Mouse (Mus musculus) CH12F3 (cell line): Measurements from ENCODE around the gene Slc1a2.

Experiments
- in situ Hi-C: fragments of 300-500 bp; cut with MboI; formaldehyde crosslinking; loops from 2 replicates; pipeline ENCODE4 v1.14.3; 2020; ENCODE audit warnings: low sequenced_read_pairs

Slc1a2 gene

DNA sequence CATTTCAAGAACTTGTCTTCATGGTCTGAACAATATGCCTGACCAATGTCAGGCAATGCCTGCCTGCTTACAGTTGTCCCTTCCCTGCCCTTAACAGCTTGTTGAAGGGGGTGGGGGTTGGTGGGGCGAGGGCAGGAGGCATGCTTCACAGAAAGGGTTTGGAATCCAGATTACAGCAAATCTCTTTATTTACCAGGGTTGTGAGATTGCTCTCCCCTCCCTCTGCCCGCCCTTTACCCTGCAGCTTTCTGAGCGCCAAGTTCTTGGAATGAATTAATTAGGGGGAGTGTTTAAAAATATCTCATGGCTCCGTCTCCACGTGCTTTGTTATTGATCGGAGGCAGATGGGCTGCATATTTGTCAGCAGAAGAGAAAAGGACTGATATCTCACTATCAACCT lies 4.9 kb downstream of the Slc1a2 start:
- in situ Hi-C loops, result no loop called here

DNA sequence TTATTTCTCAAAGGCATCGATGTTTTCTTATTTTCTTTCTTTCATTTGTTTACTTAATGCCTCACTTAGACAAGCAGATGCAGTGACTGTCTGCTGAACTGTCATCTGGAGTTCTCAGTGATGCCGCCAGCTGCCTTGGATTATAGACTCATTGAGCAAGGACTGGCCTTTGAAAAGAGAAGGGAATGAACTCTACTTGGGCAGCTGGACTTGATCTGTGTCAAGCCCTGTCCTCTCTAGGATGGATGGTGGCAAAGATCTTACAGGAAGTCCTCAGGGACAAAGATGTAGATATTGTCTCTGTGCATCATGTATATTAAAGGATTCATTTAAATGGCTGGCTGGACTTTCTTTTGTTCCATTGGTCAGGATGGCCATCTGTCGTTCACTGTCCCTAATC lies 5.4 kb downstream of the Slc1a2 start:
- in situ Hi-C loops, result no loop called here

DNA sequence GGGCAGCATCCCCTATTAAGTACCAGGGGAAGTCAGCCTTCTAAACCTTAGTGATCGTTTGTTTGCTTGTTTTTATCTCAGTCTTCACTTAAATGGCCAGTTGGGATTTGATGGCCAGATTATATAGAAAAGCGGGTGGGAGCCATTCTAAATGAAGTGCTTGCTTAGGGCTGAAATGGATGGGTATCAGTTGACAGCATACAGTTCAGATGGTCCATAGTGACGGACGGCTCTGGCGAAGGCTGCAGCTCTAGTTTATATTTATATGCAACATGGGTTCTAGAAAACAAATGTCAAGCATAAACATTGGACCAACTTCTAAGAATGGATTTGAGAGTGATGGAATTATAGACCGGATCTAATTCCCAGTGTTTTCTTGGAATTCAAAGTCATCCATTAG lies 9.5 kb downstream of the Slc1a2 start:
- in situ Hi-C loops, result no loop called here

DNA sequence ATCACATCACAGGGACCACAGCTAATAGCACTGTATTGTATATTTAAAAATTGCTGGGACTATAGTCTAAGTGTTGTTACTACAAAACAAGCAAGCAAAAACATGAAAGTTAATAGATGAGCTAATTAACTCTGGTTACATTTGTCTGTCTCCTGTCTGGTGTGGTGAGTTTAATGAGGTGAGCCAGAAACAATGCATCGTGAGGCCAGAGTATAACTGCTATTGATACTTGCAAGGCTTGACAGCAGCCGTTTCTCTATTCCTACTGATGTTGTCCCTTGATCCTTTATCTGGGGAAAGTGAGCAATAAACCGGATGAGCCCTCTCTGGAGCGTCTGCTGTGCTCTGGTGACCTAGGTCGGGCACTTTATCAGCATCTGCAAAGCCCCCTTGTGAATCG lies 11.1 kb downstream of the Slc1a2 start:
- in situ Hi-C loops, result no loop called here

DNA sequence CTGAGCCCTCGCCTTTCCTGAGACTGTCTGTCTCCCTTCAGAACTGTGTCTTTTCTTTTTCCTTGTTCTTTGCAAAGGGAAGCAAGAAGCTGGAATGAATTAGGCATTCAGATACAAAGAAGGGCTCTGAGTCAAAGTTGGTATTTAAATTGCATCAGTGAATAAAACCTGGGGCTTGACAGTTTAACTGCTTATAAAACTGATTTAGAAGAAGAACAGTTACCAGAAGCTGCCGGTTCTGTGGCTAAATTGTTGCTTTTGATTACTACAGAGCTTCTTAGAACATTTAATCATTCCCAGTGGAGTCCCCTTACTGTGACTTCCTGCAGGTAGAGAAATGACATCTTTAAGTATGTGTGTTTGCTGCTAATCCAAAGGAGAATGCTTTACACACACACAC lies 16.1 kb downstream of the Slc1a2 start:
- in situ Hi-C loops, result no loop called here

DNA sequence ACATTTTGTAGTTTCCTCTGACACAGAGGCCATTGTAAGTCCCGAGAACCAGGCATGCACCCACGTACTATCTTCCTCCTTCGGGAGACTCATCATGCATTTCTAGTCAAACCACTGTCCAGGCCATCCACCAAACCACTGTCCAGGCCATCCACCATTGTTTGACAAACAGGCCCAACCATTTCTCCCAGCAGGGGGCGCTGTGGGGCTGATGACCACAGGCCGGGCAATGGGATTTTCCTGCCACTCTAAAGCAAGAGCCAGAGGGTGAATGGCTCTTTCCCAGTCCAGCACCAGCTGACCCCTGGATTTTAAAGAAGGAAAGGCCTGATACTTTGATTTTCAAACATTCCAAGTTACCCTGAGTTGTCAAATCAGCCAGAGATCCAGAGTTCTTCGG lies 16.8 kb downstream of the Slc1a2 start:
- in situ Hi-C loops, result no loop called here

DNA sequence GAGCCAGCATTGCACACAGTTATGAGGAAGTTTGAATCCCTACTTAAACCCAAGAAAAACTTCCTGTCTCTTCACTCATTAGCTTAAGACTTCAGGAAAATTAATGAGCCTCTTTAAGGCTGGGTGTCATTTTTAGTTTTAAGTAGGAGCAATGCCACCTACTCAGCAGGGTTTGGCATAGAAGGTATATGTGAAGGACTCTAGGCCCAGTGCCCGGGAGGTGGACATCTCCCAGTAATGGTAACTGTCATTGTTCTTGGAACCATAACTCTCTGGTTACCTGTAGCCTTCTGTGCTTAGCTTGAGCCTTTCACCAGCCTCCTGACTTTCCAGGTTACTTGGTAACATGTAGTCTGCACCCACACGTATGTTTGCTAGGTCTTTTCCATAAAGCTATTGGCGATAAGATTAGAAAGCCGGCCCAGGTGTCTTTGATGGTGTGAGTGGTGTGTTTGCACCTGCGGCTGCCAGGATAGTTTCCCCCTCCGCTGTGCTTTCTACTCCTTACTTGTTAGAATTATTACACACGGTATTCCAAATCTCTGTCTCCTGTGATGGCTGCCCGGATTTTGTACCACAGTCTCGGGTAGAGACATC lies 18.4 kb downstream of the Slc1a2 start:
- in situ Hi-C loops, result no loop called here

DNA sequence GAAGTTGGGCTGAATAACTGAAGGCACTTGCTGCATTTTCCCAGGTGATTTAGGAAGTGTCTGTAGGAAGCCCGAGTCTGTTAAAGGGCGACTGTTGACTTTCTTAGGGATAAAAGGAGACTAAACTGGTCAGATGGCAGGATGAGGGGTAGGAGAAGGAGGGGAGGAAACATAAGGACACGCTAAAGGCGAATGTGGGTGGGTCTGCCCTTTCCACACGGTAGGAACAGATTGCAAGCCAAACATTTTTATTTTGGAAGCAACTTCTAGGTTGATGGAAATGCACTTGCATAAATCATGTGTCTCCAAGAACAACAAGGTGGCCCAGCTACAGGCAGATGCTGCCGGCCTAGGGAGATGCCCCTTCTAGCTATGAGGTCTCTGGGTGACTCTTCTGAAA lies 18.9 kb downstream of the Slc1a2 start:
- in situ Hi-C loops, result no loop called here

DNA sequence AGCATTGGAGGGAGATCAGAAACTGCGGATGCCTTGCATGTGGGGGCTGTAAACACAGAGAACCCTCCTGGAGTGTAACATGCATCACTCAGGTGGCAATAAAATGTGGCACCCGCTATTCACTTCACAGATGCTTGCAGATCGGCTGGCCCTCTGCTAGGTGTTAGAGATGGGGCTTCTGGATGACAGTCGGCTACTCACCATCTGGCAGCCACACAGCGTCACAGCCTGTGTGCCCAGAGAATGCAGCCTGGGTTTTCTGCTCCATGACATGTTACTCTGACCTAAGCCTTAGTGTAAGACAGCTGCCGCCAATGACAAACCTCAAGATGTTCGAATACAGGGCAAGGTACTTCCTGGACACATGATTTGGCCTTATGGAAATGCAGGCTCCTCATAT lies 22.9 kb downstream of the Slc1a2 start:
- in situ Hi-C loops, result loop anchor here (5.0 to 10.0 kb wide), 2 partner anchors 123 to 336 kb away; no protein-coding TSS in a partner anchor

DNA sequence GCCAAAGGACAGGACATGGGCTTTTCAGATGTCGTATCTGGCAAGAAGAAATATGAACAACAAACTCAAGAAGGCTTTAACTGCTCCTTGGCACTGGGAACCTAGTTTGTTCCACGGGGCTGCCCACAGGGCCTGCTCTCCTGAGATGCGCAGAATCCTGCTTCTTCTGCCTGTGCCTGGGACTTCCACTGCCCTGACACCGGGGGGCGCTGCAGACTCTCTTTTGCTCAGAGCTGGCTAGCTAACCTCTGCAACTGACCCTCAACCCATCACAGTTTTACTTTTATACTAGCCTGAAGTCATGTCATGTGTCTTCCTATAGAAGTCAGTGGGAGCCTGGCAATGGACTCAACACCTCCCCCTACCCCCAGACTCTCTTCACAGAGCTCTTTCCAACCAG lies 23.7 kb downstream of the Slc1a2 start:
- in situ Hi-C loops, result loop anchor here (5.0 to 10.0 kb wide), 2 partner anchors 123 to 335 kb away; no protein-coding TSS in a partner anchor

DNA sequence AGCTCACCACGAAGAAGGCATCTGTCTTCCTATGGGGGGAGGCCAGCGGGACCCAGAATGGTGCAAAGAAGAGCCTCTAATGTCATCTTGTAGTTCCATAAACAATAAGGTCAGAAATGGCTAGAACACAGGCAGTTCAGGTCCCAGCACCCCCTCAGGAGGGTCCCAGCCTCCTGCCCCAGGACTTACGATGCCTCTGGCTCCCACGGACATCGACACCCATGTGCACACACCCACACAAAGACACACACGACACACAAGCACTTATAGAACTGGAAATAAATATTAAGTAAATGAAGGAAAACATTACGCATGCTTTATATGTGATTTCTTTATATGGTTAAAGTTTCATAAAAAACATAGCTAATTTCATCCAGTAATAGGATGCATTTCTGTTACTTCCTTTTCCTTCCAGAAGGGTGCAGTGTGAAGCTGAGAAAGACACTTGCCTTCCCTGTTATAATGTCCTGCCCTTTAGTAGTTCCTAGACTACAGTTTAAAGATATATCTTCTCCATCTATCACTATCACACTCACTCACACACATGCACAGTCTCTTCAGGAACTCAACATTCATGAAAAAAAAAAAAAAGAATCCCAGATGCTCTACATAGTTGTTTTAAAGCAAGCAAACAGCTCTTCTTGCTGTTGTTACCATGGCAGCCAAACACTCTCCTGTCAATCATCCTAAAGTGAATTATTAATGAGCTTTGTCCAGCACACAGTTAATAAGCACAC lies 27.1 kb downstream of the Slc1a2 start:
- in situ Hi-C loops, result loop anchor here (10.0 kb wide), 1 partner anchor 119 kb away; no protein-coding TSS in a partner anchor

DNA sequence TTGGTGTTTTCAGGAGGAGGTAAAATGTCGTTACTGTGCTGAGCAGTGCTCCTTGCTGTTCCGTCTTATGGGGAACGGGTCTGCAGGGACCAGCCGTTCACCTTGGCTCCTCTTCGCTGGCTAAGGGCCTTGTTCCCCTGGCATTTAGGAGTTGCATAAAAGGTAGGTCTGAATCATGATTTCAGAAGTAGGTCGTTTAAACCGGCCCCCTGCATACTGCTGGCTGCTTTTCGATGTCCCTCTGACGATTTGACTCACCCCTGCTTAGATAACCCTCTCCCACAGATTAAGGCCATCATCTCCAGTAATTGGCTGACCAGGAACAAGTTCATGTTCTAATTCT lies 27.6 kb downstream of the Slc1a2 start:
- in situ Hi-C loops, result loop anchor here (10.0 kb wide), 1 partner anchor 119 kb away; no protein-coding TSS in a partner anchor

DNA sequence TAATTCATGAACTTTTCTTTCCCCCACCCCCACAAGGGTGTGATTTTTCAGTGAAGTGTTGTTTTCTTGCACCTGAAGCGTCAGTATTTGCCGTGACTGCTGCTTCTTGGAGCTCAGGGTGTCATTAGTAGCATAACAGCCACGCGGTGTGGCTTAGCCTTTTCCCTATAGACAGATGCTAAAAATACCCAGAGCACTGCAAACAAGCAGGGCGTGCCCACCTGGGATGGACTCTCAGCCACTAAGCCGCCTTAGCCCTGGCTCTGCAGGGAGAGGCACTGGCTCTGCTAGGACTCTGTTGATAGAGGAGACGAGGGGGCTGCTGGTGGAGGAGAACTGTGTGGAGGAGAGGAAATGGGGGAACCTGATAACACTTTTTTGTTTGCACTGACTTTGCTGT lies 35.1 kb downstream of the Slc1a2 start:
- in situ Hi-C loops, result no loop called here

DNA sequence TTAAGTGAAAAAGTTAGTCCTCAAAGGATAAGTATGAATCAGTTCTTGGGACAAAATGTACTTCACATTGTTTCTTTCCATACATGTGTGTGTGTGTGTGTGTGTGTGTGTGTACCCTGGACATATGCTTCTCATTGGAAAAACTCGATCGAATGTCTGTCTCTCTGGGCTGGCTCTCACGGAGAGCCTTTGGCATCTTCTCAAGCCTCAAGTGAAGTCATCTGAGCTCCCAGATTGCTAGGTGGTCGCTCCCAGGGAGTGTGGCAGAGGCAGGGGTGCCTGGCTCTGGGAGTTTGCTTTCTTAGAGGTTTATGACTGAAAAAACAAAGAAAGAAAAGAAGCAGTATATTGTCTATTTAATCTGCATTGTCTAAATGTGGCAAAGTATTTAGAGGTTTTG lies 36.3 kb downstream of the Slc1a2 start:
- in situ Hi-C loops, result no loop called here

DNA sequence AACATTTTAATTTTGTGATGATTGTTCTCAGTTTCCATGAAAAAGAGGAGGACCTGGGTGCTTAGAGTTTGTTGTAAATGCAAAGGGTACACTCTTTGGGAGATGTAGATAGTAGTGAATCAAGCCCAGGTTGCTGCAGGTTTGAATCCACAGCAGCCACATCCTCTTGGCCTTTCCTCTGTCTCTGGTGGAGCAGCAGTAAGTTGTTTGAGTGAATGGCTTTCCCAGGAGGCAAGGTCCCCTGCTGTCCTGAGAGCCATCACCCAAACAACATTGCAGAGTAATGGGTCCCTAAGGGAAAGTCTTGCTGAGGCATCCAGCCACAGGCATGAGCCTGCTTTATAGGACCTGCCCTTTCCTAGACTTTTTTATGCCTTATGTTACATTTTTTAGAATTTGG lies 37.1 kb downstream of the Slc1a2 start:
- in situ Hi-C loops, result no loop called here

DNA sequence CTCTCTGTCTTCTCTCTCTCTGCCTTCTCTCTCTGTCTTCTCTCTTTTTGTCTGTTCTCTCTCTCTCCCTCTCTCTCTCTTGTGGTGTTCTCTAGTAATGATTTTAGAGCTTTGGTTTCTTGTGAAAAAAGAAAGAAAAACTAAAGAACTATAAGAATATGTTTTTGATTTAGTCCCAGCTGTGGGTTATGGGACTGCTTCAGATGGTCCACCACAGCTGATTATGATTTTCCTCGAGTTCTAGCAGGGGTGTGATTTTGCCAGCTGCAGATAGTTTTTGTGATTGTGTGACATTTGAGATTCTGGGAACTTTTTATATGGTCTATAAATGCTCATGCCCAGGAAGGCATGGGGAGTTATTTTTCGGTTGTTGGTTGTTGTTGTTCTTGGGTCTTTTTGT lies 39.3 kb downstream of the Slc1a2 start:
- in situ Hi-C loops, result no loop called here

DNA sequence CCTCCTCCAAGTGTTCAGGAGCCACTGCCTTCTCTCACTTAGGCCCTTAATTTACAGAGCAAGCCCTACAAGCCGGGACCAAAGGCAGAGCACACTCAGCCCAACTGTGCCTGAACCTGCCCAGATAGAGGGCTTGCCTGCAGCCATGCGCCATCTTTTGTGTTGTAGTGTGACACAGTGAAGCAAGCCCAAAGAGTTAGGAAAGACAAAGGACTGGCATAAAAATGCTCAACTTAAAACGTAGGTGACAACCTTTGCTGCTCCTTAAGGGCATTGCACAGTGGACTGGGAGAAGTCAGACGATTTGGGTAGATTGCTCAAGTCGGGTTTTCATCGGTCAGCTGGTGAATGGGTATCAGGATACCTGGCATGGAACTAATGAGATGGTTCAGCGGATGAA lies 41.5 kb downstream of the Slc1a2 start:
- in situ Hi-C loops, result no loop called here

DNA sequence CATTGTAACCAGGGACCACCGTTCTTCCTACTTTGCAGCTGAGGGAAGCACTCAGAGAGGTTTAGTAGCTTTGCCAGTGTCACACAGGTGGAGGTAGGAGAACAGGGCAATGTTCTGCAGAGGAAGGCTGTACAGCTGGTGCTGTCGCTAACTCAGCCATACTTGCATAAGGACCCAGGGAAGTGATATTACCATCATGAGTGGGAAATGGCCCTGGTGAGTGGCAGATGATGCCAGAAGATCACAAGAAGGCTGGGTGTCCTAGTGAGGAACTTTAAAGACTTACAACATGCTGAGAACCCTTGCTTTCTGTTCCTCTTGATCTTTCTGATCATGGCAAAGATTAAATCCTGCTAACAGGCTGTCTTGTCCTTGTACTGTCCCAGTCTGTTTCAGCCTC lies 42.2 kb downstream of the Slc1a2 start:
- in situ Hi-C loops, result no loop called here

DNA sequence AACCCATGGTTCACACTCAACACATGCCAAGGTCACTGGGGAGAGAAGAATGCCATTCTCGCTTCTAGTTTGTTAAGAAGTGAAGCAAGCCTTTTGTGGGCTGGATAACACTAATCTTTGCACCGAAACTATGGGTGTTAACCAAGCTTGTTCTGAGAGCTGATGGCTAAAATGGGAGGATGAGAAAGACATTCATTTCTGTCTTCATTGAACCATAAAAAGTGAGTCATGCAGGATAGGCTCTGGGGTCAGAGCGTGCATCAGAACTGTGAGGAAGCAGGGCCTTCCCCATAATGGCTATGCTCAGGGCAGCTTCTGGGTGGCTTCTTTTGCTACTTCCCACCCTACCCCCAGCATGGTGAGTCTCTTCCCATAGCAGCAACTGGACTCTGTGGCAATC lies 42.9 kb downstream of the Slc1a2 start:
- in situ Hi-C loops, result no loop called here

DNA sequence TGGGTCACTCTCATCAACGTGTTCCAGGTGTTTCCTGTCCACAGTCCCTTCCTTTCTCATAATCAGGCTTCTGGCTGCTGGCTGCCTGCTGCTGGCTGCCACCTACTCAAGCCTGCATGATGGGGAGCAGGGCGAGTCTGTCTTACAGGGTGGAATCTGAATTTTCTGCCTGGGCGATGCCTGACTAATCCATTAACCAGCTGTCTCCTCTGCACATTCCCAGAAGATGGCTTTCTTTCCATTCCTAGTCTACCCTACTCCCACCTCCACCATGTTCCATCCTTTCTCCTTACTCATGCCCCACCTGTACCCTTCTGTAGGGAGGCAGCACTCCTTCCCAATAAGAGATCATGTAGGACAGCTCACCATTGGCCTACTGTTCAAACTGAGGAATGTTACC lies 45.1 kb downstream of the Slc1a2 start:
- in situ Hi-C loops, result no loop called here

DNA sequence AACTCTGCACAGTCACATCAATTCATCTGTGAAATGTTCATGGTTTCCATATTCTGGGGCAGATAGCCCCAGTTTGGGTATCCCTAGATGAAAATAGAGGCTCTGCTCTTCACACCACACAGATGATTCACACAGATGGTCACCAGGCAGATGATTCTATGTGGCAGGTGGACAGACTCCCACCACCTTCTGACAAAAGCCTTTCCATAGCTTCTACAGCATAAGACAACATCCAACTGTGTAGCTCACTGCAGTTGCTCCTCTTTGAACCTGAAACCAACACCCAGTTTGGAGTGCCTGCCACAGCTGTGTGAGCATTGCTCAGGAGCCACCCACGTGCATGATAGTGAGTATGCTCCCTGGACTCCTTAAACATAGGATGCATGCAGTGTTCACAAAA lies 46.3 kb downstream of the Slc1a2 start:
- in situ Hi-C loops, result no loop called here

DNA sequence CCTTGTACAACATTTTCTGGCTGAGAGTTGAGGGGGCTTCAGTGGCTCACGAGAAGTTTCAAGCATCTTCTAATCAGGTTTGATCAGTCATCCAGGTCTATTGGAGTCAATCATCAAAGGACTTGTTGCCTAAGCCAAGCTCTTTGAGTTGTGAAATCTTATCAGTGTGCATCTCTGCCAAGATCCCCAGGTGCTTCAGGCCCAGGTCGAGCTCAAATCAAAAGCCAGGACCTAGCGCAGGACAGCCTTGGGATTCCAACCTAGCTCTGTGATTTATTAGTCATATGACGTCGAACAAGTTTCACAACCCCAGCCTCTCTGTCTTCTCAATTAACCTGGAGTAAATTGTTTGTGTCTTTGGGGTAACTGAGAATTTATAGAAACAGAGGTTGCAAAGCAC lies 53.1 kb downstream of the Slc1a2 start:
- in situ Hi-C loops, result no loop called here

DNA sequence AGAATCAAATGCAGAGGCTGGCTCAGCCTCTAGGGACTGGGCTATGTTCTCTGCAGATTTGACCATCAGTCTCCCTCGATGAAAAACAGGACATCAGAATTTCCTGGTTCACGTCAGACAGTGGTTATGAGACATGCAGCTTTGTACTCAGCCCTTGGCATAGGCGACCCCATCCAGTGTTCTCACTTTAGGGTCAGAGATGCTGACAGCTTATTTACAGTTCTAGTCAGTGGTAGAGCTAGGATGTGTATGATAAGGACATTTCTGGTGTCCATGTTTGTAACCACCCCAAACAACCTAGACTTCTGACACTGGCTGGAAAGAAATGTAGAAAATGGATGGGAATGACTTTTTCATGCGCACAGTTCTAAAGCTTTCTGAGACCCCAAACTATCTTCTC lies 53.6 kb downstream of the Slc1a2 start:
- in situ Hi-C loops, result no loop called here
